Mouse (Mus musculus): ENCODE results near the gene Stum. TPM values are rescaled to one million over a fixed set of nuclear protein-coding genes. Genes with fewer than 3 reads are reported as not detected.

Stum gene
- total RNA-seq, 2 experiments from 2014 or later, result 131 to 139 TPM

- intact Hi-C loops (cut with DNase I), result no loop called here
- no peak for DNase-seq (ENCODE audit: extremely low spot score in 1 of 2, low spot score in 2 of 2)
Measured at GRCm38 (mm10) chr1:180502566-180502965, 19.3 kb upstream of the Stum start.

- DNase-seq (ENCODE audit: extremely low spot score in 1 of 2, low spot score in 2 of 2), result no peak
- intact Hi-C loops (cut with DNase I), result no loop called here
Measured at GRCm38 (mm10) chr1:180500641-180501040, 17.3 kb upstream of the Stum start.

- intact Hi-C loops (cut with DNase I), result no loop called here
- DNase-seq (ENCODE audit: extremely low spot score in 1 of 2, low spot score in 2 of 2), result no peak
Measured at GRCm38 (mm10) chr1:180500218-180500617, 16.9 kb upstream of the Stum start.

GRCm38 (mm10) chr1:180499766-180500165, 16.5 kb upstream of the Stum start:
- no peak for DNase-seq (ENCODE audit: extremely low spot score in 1 of 2, low spot score in 2 of 2)
- intact Hi-C loops (cut with DNase I), result no loop called here

- DNase-seq (ENCODE audit: extremely low spot score in 1 of 2, low spot score in 2 of 2), result peak in 1 of 2 experiments; percentile 49
- intact Hi-C loops (cut with DNase I), result no loop called here
Measured at GRCm38 (mm10) chr1:180492777-180493176, 9.5 kb upstream of the Stum start.

- no peak for DNase-seq (ENCODE audit: extremely low spot score in 1 of 2, low spot score in 2 of 2)
- intact Hi-C loops (cut with DNase I), result no loop called here
Measured at GRCm38 (mm10) chr1:180485346-180485745, 2.0 kb upstream of the Stum start.

- intact Hi-C loops (cut with DNase I), result loop anchor here (5.0 kb wide), 3 partner anchors 51 to 79 kb away; no protein-coding TSS in a partner anchor
- peak in 1 of 2 experiments; percentile 49 for DNase-seq (ENCODE audit: extremely low spot score in 1 of 2, low spot score in 2 of 2)
Measured at GRCm38 (mm10) chr1:180482840-180483398, 385 bp downstream of the Stum start.

- intact Hi-C loops (cut with DNase I), result loop anchor here (5.0 kb wide), 3 partner anchors 50 to 80 kb away; no protein-coding TSS in a partner anchor
- DNase-seq (ENCODE audit: extremely low spot score in 1 of 2, low spot score in 2 of 2), result peak in 1 of 2 experiments; percentile 54
Measured at GRCm38 (mm10) chr1:180481956-180482355, 1.3 kb downstream of the Stum start.

GRCm38 (mm10) chr1:180481331-180481730, 2.0 kb downstream of the Stum start:
- intact Hi-C loops (cut with DNase I), result loop anchor here (5.0 kb wide), 3 partner anchors 49 to 81 kb away; no protein-coding TSS in a partner anchor
- no peak for DNase-seq (ENCODE audit: extremely low spot score in 1 of 2, low spot score in 2 of 2)

GRCm38 (mm10) chr1:180480325-180480724, 3.0 kb downstream of the Stum start:
- DNase-seq (ENCODE audit: extremely low spot score in 1 of 2, low spot score in 2 of 2), result no peak

GRCm38 (mm10) chr1:180473566-180473965, 9.7 kb downstream of the Stum start:
- DNase-seq (ENCODE audit: extremely low spot score in 1 of 2, low spot score in 2 of 2), result no peak
- intact Hi-C loops (cut with DNase I), result no loop called here

More at GRCm38 (mm10) chr1:180480325-180480724, 3.0 kb downstream of the Stum start:
- intact Hi-C loops (cut with DNase I), result loop anchor here (5.0 kb wide), 3 partner anchors 48 to 82 kb away; no protein-coding TSS in a partner anchor

GRCm38 (mm10) chr1:180468004-180468403, 15.3 kb downstream of the Stum start:
- DNase-seq (ENCODE audit: extremely low spot score in 1 of 2, low spot score in 2 of 2), result no peak
- intact Hi-C loops (cut with DNase I), result no loop called here

GRCm38 (mm10) chr1:180465620-180466019, 17.7 kb downstream of the Stum start:
- intact Hi-C loops (cut with DNase I), result no loop called here
- DNase-seq (ENCODE audit: extremely low spot score in 1 of 2, low spot score in 2 of 2), result peak in 1 of 2 experiments; percentile 33

GRCm38 (mm10) chr1:180464357-180464756, 18.9 kb downstream of the Stum start:
- no peak for DNase-seq (ENCODE audit: extremely low spot score in 1 of 2, low spot score in 2 of 2)
- intact Hi-C loops (cut with DNase I), result no loop called here

- intact Hi-C loops (cut with DNase I), result no loop called here
- no peak for DNase-seq (ENCODE audit: extremely low spot score in 1 of 2, low spot score in 2 of 2)
Measured at GRCm38 (mm10) chr1:180462983-180463475, 20.3 kb downstream of the Stum start.

- intact Hi-C loops (cut with DNase I), result no loop called here
- peak in 1 of 2 experiments; percentile 34 for DNase-seq (ENCODE audit: extremely low spot score in 1 of 2, low spot score in 2 of 2)
Measured at GRCm38 (mm10) chr1:180462396-180462795, 20.9 kb downstream of the Stum start.

GRCm38 (mm10) chr1:180460721-180461120, 22.6 kb downstream of the Stum start:
- DNase-seq (ENCODE audit: extremely low spot score in 1 of 2, low spot score in 2 of 2), result peak in 1 of 2 experiments; percentile 36
- intact Hi-C loops (cut with DNase I), result no loop called here

- intact Hi-C loops (cut with DNase I), result no loop called here
- no peak for DNase-seq (ENCODE audit: extremely low spot score in 1 of 2, low spot score in 2 of 2)
Measured at GRCm38 (mm10) chr1:180458680-180459079, 24.6 kb downstream of the Stum start.

- intact Hi-C loops (cut with DNase I), result no loop called here
- DNase-seq (ENCODE audit: extremely low spot score in 1 of 2, low spot score in 2 of 2), result peak in 1 of 2 experiments; percentile 35
Measured at GRCm38 (mm10) chr1:180458274-180458673, 25.0 kb downstream of the Stum start.

- intact Hi-C loops (cut with DNase I), result no loop called here
Measured at GRCm38 (mm10) chr1:180449641-180450040, 33.7 kb downstream of the Stum start.

More at GRCm38 (mm10) chr1:180449641-180450040, 33.7 kb downstream of the Stum start:
- no peak for DNase-seq (ENCODE audit: extremely low spot score in 1 of 2, low spot score in 2 of 2)
